Mouse (Mus musculus): ENCODE results near the gene Sh3rf3.

The Sh3rf3 gene

DNA sequence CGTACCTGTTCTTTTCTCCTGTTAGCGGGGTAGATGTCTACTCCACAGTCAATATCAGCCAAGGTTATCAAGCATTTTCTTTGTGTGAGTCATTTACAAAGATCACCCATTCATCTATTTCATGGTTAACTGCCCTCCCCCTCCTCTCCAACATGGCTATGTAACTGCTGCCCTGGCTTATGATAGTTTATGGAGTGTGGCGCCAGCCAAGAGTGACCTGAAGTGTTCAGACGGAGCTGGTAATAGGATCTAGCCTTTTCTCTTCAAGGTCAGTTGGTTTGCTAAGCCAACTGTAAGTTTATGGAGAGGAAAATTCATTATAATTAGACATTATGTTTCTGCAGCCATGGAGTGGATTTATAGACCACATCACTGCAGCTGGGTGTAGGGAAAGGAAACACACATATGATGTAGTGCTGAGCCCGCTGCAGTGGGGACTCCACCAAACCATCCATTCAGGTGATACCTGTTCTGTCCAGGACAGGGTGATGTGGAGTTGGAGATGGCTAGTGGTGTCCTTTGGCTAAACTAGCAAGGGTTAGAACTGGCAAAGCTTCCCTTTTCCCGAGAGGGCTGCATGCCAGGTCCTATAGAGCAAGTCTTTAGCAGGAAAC is 109.2 kb downstream of the Sh3rf3 start:
- DNase-seq = no peak

DNA sequence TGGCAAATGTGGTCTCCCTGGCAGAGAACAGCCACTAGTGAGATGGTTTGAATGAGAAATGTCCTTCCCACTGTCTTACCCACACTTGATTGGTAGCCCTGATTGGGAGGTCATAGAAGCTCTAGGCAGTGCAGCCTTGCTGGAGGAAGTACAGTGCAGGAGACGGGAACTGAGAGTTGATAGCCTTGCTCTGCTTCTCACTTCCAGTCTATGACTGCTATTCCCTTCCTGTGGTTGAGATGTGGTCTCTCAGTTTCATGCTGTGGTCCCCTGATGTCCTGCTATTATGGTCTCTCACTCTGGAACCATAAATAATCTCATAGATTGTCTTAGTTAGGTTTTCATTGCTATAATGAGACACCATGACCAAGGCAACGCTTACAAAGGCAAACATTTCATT is 109.8 kb downstream of the Sh3rf3 start:
- DNase-seq = no peak

DNA sequence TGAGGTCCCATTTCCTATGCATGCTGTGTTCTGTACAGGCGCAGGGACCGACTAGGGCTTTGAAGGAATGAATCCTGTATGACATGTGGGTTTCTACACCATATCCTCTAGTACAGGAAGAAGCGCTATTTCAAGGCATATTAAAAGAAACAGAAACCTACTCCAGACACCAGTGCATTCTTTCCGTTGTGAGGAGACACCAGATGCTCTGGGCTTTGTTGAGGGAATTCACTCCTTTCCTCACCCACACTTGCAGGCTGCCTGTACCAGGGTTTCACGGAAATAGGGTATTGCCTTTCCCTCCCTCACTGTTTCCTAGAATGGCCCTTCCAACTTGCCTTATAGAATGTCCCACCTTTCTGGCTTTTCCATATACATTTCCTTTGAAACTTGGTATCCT is 113.4 kb downstream of the Sh3rf3 start:
- DNase-seq = no peak

GRCm38 (mm10) chr10:58928952-58929442 is 115.8 kb downstream of the Sh3rf3 start:
- DNase-seq = peak; percentile 25

GRCm38 (mm10) chr10:58932151-58932773 is 119.1 kb downstream of the Sh3rf3 start:
- peak; percentile 18 for DNase-seq

DNA sequence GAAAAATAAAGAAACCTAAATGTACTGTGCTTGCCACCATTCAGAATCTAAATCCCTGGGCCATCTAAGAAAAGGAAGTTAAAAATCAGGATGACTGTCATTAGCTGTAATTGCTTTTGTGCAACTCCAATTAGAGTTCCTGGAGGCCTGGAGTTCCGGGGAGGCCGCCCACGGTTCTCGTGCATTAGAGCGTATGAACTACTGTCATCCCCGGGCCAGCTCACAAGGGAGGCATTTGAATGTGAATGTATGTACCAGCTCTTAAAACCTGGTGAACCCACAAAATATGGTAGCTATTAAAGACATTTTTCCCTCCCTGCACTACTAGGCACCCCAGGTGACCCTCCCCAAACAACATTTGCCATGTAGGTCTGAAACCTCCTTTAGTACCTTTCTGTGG is 122.4 kb downstream of the Sh3rf3 start:
- DNase-seq = no peak

DNA sequence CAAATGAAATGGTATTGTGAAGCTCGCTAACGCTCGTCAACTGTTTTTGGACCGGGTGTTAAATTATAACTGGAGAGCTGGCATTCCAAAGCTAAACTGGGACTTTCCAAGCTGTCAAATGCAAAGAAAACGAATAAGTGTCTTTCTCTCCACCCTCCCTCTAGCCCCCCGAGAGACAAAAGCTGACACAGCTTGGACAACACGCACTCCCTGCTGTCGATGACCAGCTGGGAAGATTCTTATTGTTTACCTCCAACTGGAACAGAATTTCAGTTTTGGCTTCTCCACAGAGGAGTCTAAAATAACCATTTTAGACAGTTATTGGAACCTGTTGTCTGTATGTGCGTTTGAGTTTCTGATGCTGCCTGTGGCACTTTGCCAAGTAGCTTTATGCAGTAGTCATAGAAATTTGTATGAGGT is 123.3 kb downstream of the Sh3rf3 start:
- no peak for DNase-seq

DNA sequence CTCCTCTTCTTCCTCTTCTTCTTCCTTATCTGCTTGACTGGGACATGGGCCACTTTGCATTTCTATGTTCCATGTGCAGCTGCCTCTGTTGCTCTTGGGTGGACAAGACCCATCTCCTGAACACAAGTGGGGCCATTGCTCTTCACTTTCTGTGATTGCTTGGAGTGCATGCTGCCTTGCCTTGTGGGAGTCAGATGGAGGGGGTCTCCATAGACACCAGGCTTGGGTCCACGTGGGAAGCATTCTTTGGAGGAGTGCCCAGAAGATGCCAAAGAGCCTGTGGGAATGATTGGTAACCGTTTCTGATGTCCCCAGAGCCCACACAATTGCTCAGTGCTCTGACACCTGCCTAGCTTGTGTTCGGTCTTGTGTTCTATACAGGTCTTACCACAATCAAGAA is 124.4 kb downstream of the Sh3rf3 start:
- DNase-seq = no peak

- no peak for DNase-seq
Measured at GRCm38 (mm10) chr10:58942819-58943218, 129.7 kb downstream of the Sh3rf3 start.

GRCm38 (mm10) chr10:58943661-58944400 is 130.7 kb downstream of the Sh3rf3 start:
- DNase-seq = no peak

- peak; percentile 28 for DNase-seq
Measured at GRCm38 (mm10) chr10:58944930-58945329, 131.8 kb downstream of the Sh3rf3 start.

DNA sequence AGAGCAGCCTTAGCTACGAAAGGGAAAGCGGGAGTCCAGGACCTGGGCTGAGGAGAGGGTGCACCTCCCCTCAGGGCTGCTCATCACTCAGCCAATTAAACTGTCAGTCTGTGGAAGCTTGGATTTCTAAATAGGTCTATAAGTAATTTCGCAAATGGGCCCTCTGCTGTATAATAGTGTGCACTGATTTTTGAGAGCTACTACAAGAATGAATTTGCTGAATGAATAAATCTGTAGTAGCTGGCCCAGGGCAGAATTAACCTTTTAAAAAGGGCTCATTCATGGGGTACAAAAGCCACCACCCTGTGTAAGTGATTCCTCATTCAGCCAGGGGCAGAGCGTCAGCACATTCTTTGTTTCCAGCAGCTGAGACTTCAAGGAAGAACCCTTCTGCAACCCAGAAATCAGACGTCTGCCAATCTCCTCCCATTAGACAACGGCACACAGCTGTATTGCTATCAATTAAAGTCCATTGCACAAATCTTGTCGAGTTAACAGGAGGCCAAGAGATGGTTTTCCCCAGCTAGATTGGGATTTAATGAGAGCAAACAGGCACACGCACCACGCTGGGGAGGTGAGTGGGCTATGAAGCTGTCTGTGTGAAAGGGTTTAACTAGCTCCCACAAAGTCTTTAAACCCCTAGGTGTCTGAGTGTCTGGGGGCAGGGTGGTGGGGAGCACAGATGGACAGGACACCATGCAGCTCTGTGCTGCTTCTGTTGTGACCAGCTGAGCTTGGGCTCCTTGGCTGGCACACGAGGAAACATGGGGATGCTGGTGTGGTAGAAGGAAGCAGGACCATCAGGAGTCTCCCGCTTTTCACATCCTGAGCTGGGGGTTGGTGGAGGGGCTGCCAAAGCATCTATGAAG is 136.8 kb downstream of the Sh3rf3 start:
- peak; percentile 14 for DNase-seq

- DNase-seq = no peak
Measured at GRCm38 (mm10) chr10:58960193-58960592, 147.0 kb downstream of the Sh3rf3 start.

DNA sequence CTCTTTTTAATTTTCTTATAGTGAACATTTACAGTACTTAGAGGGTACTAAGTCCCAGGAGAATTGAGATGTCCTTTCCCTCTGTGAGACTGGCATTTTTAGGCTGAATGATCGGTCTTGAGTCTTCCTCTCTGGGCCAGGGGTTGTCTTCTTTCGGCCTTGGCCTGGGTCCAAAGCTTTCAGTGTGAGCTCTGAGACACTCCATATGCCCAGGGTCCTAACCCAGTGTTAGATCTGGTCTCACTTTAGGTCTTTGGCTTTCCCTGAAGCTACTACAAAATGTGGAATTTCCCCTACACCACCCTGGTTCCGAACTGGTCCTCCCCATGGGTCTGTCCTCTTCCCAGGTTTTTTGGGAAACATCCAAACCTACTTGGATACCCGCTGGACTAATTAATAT is 155.1 kb downstream of the Sh3rf3 start:
- DNase-seq = no peak

GRCm38 (mm10) chr10:58969351-58969750 is 156.2 kb downstream of the Sh3rf3 start:
- no peak for DNase-seq

DNA sequence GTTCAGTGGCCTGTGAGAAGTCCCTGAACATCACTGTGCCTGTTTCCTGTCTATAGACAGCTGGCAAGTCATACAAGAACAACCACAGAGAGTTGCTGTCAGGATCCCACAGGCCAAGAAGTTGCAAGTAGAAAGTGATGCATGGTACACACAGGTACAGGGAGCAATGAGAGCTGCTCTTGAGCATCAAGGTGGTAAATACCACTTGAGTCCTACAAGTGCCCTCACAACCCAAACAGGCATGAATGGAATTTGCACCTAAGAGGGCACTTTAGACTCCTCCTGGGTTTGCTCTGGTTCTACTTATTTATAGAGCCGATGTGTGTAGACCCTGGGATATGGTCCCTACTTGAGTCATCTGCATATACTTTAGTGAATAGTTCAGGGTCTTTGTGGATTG is 159.0 kb downstream of the Sh3rf3 start:
- DNase-seq = peak; percentile 82

DNA sequence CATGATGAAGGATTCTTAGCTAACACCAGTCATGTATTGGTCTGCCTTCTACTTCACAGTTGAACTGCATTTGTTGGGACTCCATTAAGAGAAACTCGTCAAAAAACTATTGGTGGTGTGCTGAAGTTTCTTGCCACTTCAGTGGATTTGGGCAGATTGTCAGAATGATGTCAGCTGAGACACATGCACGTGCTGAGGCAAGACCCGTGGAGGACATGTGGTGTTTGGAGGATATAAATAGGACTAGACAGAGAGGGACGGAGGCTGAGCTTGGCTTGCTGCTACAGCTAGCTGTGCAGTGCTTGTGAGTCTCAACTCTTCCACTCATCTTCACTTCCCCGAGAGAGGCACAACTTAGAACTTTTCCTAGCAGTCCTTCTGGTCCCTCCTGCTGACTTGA is 161.0 kb downstream of the Sh3rf3 start:
- DNase-seq = no peak

DNA sequence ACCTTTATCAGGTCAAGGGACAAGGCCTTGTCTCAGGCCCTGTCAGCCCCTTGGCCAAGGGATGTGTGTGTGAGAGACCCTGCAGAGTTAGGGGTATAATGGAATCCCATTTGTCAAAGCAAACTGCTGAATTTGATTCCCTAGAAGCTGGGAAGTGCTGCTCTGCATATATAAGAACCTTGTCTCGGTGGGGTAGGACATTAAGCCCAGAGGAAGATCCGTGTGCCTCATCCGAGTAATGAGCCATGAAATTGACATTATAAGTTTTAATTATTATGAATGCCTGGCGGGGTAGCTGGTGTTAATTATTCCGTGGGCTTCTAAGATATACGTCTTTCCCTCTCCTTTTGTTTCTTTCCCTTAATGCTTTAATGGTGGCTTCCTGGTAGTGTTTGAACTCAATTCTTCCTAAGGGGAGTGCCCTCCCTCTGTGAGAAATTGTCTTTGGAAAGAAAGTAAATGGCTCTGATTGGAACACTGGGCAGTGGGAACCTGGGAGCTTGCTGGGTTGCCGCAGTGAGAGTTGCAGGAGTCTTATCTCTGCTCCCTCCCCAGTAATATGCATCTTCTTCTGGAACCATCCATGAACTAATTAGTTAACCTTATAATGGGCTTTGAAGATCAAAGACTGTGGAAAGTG is 166.3 kb downstream of the Sh3rf3 start:
- no peak for DNase-seq

GRCm38 (mm10) chr10:58981674-58982329 is 168.6 kb downstream of the Sh3rf3 start:
- DNase-seq = peak; percentile 42

DNA sequence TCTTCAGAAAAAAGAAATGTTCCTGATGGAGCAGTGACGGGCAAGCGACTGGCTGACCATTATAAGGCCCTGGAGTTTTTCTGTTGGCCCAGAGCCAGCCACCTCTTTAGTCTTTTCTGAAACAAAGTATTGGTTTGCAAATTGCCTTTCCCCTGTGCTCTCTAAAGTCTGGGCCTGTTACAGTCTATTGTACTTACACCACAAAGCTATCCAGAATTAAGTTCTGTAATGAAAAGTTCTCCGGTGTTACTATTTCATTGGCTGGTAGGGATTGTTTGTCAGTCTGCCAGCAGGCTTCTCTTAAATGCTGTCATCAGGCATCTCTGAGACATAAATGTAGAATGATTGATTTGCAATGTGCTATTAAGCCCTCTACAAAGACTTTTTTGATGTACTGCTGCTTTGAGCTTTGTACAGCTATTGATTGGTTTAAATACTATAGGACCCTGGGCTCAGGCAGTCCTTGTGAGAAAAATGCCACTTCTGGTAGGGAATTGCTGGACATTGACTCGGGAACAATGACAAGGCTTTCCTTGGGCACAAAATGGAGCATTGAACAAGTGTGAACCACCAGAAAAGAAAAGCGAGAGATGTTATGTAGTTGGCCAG is 169.5 kb downstream of the Sh3rf3 start:
- no peak for DNase-seq

DNA sequence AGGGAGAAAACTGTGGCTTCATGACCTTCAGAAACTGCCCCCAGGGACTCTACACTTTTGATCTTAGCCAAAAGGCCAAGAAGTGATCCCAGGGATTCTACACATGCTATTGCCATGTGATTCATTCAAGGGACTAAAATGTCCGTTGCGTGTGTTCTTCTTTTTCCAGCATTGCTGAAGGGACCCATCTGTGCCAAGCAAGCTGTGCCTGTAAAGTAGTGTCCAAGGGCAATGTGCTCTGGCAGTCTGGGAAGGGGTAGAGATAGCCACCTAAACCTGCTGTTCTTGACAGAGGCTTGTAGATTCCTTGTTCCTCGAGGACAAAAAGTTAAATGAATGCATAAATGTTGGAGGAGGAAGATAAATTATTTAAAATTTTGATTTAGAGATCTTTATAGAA is 178.5 kb downstream of the Sh3rf3 start:
- no peak for DNase-seq

DNA sequence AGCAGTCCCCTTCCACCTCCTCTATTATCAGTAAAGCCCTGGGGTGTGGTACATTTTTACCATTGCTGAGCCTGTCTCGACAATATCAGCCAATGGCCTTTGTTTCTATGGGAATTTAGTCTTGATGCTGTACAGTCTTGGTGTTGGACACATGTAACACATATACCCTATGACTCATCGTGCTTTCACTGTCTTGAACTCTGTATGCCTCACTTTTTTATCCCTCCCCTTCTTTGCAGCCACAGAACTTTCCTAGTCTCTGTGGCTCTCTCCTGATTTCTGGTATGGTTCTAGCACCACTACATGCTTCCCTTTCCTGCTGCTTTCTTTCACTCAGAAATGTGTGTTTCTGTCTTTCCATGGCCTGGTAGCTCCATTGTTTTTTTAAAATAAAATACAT is 181.6 kb downstream of the Sh3rf3 start:
- no peak for DNase-seq

Measured in lung, postnatal 36 days (tissue).